Mouse (Mus musculus) MEL (cell line): ENCODE results near the gene Usf3. TPM values are rescaled to one million over a fixed set of nuclear protein-coding genes. Genes with fewer than 3 reads are reported as not detected.

ENCODE experiments used
- DNase-seq: peaks from one replicate; pipeline ENCODE4 v3.0.0; 2011; ENCODE audit warnings: low read depth, low spot score
- H3K27ac ChIP-seq: 2 replicates; pipeline ENCODE4 v1.5.1; 2012; ENCODE audit warnings: low read depth, mild to moderate bottlenecking, control low read depth, low read length, moderate library complexity; ENCODE audit not compliant: control insufficient read depth
- H3K27me3 ChIP-seq, 2 experiments: fragments of 150-350 bp in 1 of 2; sonication (generic) in 1 of 2; 2 replicates each; pipeline ENCODE4 v1.6.1; 2012; ENCODE audit warnings: low read length in 2 of 2, mild to moderate bottlenecking in 2 of 2, improper control_type of control experiment in 1 of 2, moderate library complexity in 1 of 2; ENCODE audit not compliant: insufficient read depth in 2 of 2, control insufficient read depth in 1 of 2
- H3K36me3 ChIP-seq, 2 experiments: 2 replicates each; pipeline ENCODE4 v1.6.1; 2012 to 2014; ENCODE audit warnings: low read length in 2 of 2, improper control_type of control experiment in 1 of 2, inconsistent platforms in 1 of 2, mild to moderate bottlenecking in 1 of 2; ENCODE audit not compliant: insufficient read depth in 2 of 2, control insufficient read depth in 1 of 2
- H3K4me1 ChIP-seq, 2 experiments: fragments of 150-350 bp in 1 of 2; sonication (generic) in 1 of 2; 2 replicates each; pipeline ENCODE4 v1.6.1; 2012; ENCODE audit warnings: low read length in 2 of 2, improper control_type of control experiment in 1 of 2, mild to moderate bottlenecking in 1 of 2; ENCODE audit not compliant: insufficient read depth in 2 of 2, control insufficient read depth in 1 of 2
- H3K4me3 ChIP-seq, 2 experiments: fragments of 150-350 bp in 1 of 2; sonication (generic) in 1 of 2; 2 replicates each; pipeline ENCODE4 v1.5.1; 2012; ENCODE audit warnings: low read depth in 2 of 2, low read length in 2 of 2, mild to moderate bottlenecking in 2 of 2, moderate library complexity in 2 of 2, control low read depth in 1 of 2, improper control_type of control experiment in 1 of 2; ENCODE audit not compliant: control insufficient read depth in 1 of 2, insufficient read depth in 1 of 2
- H3K79me2 ChIP-seq: 2 replicates; pipeline ENCODE4 v1.6.1; 2012; ENCODE audit warnings: mild to moderate bottlenecking, low read length, moderate library complexity; ENCODE audit not compliant: control insufficient read depth, poor library complexity, insufficient read depth
- H3K9ac ChIP-seq: 2 replicates; pipeline ENCODE4 v1.6.1; 2012; ENCODE audit warnings: low read depth, mild to moderate bottlenecking, control low read depth, low read length, moderate library complexity; ENCODE audit not compliant: control insufficient read depth, poor library complexity, severe bottlenecking
- H3K9me3 ChIP-seq: fragments of 150-350 bp; sonication (generic); replicated peaks from 2 replicates; pipeline ENCODE4 v1.6.1; 2012; ENCODE audit warnings: mild to moderate bottlenecking, low read length, improper control_type of control experiment, moderate library complexity; ENCODE audit not compliant: insufficient read depth
- BHLHE40 ChIP-seq: IDR thresholded peaks from 2 replicates; pipeline ENCODE4 v1.6.1; 2012; ENCODE audit warnings: low read depth, mild to moderate bottlenecking, inconsistent platforms, low read length, improper control_type of control experiment, borderline replicate concordance
- CHD1 ChIP-seq: IDR thresholded peaks from 2 replicates; pipeline ENCODE4 v1.6.1; 2012; ENCODE audit warnings: low read depth, mild to moderate bottlenecking, inconsistent platforms, low read length, improper control_type of control experiment
- CHD2 ChIP-seq: IDR thresholded peaks from 2 replicates; pipeline ENCODE4 v1.6.1; 2011; ENCODE audit warnings: low read length, improper control_type of control experiment
- CTCF ChIP-seq, 3 experiments: IDR thresholded peaks in 2 of 3; conservative IDR thresholded peaks in 1 of 3; 2 replicates each; pipeline ENCODE4 v1.5.1; 2011 to 2012; ENCODE audit warnings: low read length in 3 of 3, low read depth in 2 of 3, mild to moderate bottlenecking in 2 of 3, improper control_type of control experiment in 1 of 3, inconsistent platforms in 1 of 3, mixed read lengths in 1 of 3, moderate library complexity in 1 of 3; ENCODE audit not compliant: control insufficient read depth in 1 of 3, insufficient read depth in 1 of 3, poor library complexity in 1 of 3, severe bottlenecking in 1 of 3
- E2F4 ChIP-seq: IDR thresholded peaks from 2 replicates; pipeline ENCODE4 v1.6.1; 2011; ENCODE audit warnings: low read depth, low read length, improper control_type of control experiment, borderline replicate concordance
- ELF1 ChIP-seq: IDR thresholded peaks from 2 replicates; pipeline ENCODE4 v1.6.1; 2014; ENCODE audit warnings: low read depth, mild to moderate bottlenecking, inconsistent platforms, low read length, improper control_type of control experiment, moderate library complexity
- EP300 ChIP-seq, 2 experiments: IDR thresholded peaks; 2 replicates each; pipeline ENCODE4 v1.6.1; 2011; ENCODE audit warnings: improper control_type of control experiment in 2 of 2, low read length in 2 of 2, low read depth in 1 of 2, mild to moderate bottlenecking in 1 of 2
- ETS1 ChIP-seq: IDR thresholded peaks from 2 replicates; pipeline ENCODE4 v1.6.1; 2012; ENCODE audit warnings: low read depth, mild to moderate bottlenecking, inconsistent platforms, low read length, improper control_type of control experiment, moderate library complexity
- GABPA ChIP-seq: IDR thresholded peaks from 2 replicates; pipeline ENCODE4 v1.6.1; 2012; ENCODE audit warnings: low read depth, mild to moderate bottlenecking, inconsistent platforms, low read length, improper control_type of control experiment, moderate library complexity
- GATA1 ChIP-seq: IDR thresholded peaks from 2 replicates; pipeline ENCODE4 v1.6.1; 2011; ENCODE audit warnings: low read depth, low read length, improper control_type of control experiment
- HCFC1 ChIP-seq: IDR thresholded peaks from 2 replicates; pipeline ENCODE4 v1.6.1; 2012; ENCODE audit warnings: low read depth, mild to moderate bottlenecking, inconsistent platforms, low read length, improper control_type of control experiment, moderate library complexity
- JUND ChIP-seq: IDR thresholded peaks from 2 replicates; pipeline ENCODE4 v1.6.1; 2011; ENCODE audit warnings: low read depth, mild to moderate bottlenecking, improper control_type of control experiment, low read length
- KAT2A ChIP-seq: conservative IDR thresholded peaks from 2 replicates; pipeline ENCODE4 v1.6.1; 2012; ENCODE audit warnings: low read depth, low read length, improper control_type of control experiment, inconsistent platforms
- MAX ChIP-seq: IDR thresholded peaks from 2 replicates; pipeline ENCODE4 v1.6.1; 2011; ENCODE audit warnings: low read length, improper control_type of control experiment
- MEF2A ChIP-seq: IDR thresholded peaks from 2 replicates; pipeline ENCODE4 v1.6.1; 2014; ENCODE audit warnings: low read depth, mild to moderate bottlenecking, inconsistent platforms, low read length, improper control_type of control experiment; ENCODE audit not compliant: poor library complexity, insufficient replicate concordance, severe bottlenecking; ENCODE audit errors: extremely low read depth
- MXI1 ChIP-seq: IDR thresholded peaks from 2 replicates; pipeline ENCODE4 v1.6.1; 2011; ENCODE audit warnings: mild to moderate bottlenecking, low read depth, low read length, improper control_type of control experiment
- MYB ChIP-seq: IDR thresholded peaks from 2 replicates; pipeline ENCODE4 v1.6.1; 2011; ENCODE audit warnings: mild to moderate bottlenecking, low read depth, low read length, improper control_type of control experiment
- NELFE ChIP-seq: IDR thresholded peaks from 2 replicates; pipeline ENCODE4 v1.6.1; 2011; ENCODE audit warnings: low read depth, low read length, improper control_type of control experiment
- NRF1 ChIP-seq: IDR thresholded peaks from 2 replicates; pipeline ENCODE4 v1.6.1; 2014; ENCODE audit warnings: low read depth, mild to moderate bottlenecking, inconsistent platforms, low read length, improper control_type of control experiment, moderate library complexity; ENCODE audit not compliant: poor library complexity, insufficient read depth, severe bottlenecking
- POLR2AphosphoS5 ChIP-seq: IDR thresholded peaks from 2 replicates; pipeline ENCODE4 v1.6.1; 2012; ENCODE audit warnings: low read depth, borderline replicate concordance, mild to moderate bottlenecking, inconsistent platforms, low read length, moderate library complexity, mixed read lengths
- RAD21 ChIP-seq: IDR thresholded peaks from 2 replicates; pipeline ENCODE4 v1.6.1; 2011; ENCODE audit warnings: mild to moderate bottlenecking, low read depth, low read length, improper control_type of control experiment
- RCOR1 ChIP-seq: IDR thresholded peaks from 2 replicates; pipeline ENCODE4 v1.6.1; 2012; ENCODE audit warnings: low read depth, mild to moderate bottlenecking, inconsistent platforms, low read length, improper control_type of control experiment
- SIN3A ChIP-seq: IDR thresholded peaks from 2 replicates; pipeline ENCODE4 v1.6.1; 2012; ENCODE audit warnings: low read length, improper control_type of control experiment, inconsistent platforms
- SMC3 ChIP-seq: IDR thresholded peaks from 2 replicates; pipeline ENCODE4 v1.6.1; 2011; ENCODE audit warnings: low read depth, low read length, improper control_type of control experiment
- TAL1 ChIP-seq: IDR thresholded peaks from 2 replicates; pipeline ENCODE4 v1.6.1; 2012; ENCODE audit warnings: mild to moderate bottlenecking, inconsistent platforms, low read length, moderate library complexity, mixed read lengths
- TBP ChIP-seq: IDR thresholded peaks from 2 replicates; pipeline ENCODE4 v1.8.0; 2011; ENCODE audit warnings: low read depth, low read length, improper control_type of control experiment
- TCF12 ChIP-seq: IDR thresholded peaks from 2 replicates; pipeline ENCODE4 v1.6.1; 2014; ENCODE audit warnings: low read depth, mild to moderate bottlenecking, inconsistent platforms, low read length, improper control_type of control experiment, moderate library complexity
- UBTF ChIP-seq: IDR thresholded peaks from 2 replicates; pipeline ENCODE4 v1.6.1; 2012; ENCODE audit warnings: low read depth, mild to moderate bottlenecking, inconsistent platforms, low read length, improper control_type of control experiment, moderate library complexity, borderline replicate concordance; ENCODE audit not compliant: insufficient read depth
- USF1 ChIP-seq: IDR thresholded peaks from 2 replicates; pipeline ENCODE4 v1.6.1; 2014; ENCODE audit warnings: low read depth, mild to moderate bottlenecking, inconsistent platforms, low read length, improper control_type of control experiment, moderate library complexity
- USF2 ChIP-seq, 2 experiments: IDR thresholded peaks; 2 replicates each; pipeline ENCODE4 v1.6.1; 2011 to 2012; ENCODE audit warnings: improper control_type of control experiment in 2 of 2, low read length in 2 of 2, borderline replicate concordance in 1 of 2, inconsistent platforms in 1 of 2, low read depth in 1 of 2, mild to moderate bottlenecking in 1 of 2; ENCODE audit not compliant: insufficient read depth in 1 of 2
- ZC3H11A ChIP-seq: IDR thresholded peaks from 2 replicates; pipeline ENCODE4 v1.6.1; 2012; ENCODE audit warnings: low read depth, mild to moderate bottlenecking, inconsistent platforms, low read length, improper control_type of control experiment
- ZKSCAN1 ChIP-seq: IDR thresholded peaks from 2 replicates; pipeline ENCODE4 v1.6.1; 2012; ENCODE audit warnings: low read depth, mild to moderate bottlenecking, inconsistent platforms, low read length, improper control_type of control experiment, moderate library complexity
- ZMIZ1 ChIP-seq: IDR thresholded peaks from 2 replicates; pipeline ENCODE4 v1.6.1; 2012; ENCODE audit warnings: low read depth, mild to moderate bottlenecking, inconsistent platforms, low read length, improper control_type of control experiment, moderate library complexity
- ZNF384 ChIP-seq: IDR thresholded peaks from 2 replicates; pipeline ENCODE4 v1.6.1; 2012; ENCODE audit warnings: low read depth, mild to moderate bottlenecking, inconsistent platforms, low read length, improper control_type of control experiment
- polyA plus RNA-seq, 2 experiments: library from polyadenylated mRNA; stranded (reverse) in 1 of 2; unstranded in 1 of 2; fragments of >175 nt in 1 of 2; fragments of >200 nt in 1 of 2; gene quantifications; 2 replicates each; pipeline versions ENCODE4 v1.2.1 to v1.2.4; 2012; ENCODE audit warnings: low replicate concordance in 2 of 2, low read depth in 1 of 2; ENCODE audit not compliant: insufficient read length in 2 of 2, insufficient read depth in 1 of 2, missing spikeins in 1 of 2
- total RNA-seq: library from RNA; depleted of rRNA; stranded (reverse); fragments of 300-350 nt; gene quantifications from 2 replicates; pipeline ENCODE4 v1.2.3, GENCODE M21; 2012

Gene Usf3
- total and polyA plus RNA-seq, 3 experiments = 3.4 to 89.6 (median 11.0) TPM

GRCm38 (mm10) chr16:44172297-44173154 is 520 bp upstream of the Usf3 start:
- Histone ChIP-seq H3K9ac (peak overlapping the region; percentile 86), H3K36me3 (peaks cover 0 to 26% of the 10 kb centered on the region in 2 experiments; a peak in 2 of 4 replicates), H3K27ac (peak overlapping the region; percentile 84), H3K79me2 (peaks cover 26% of the 10 kb centered on the region), H3K4me1 (peaks cover 14 to 22% of the 10 kb centered on the region in 2 experiments), H3K27me3 (no peaks in the 10 kb centered on the region), H3K9me3 (no peaks in the 10 kb centered on the region), H3K4me3 (peak overlapping the region; percentile 86 to 92)
- peak; percentile 98 for DNase-seq
- TF ChIP-seq ZKSCAN1 (no peak), USF1 (no peak), GATA1 (no peak), CHD1 (no peak), TAL1 (no peak), TCF12 (no peak), MEF2A (no peak), ETS1 (peak; percentile 16; the same call in 1 of the 2 replicates), JUND (no peak), ZNF384 (peak; percentile 99), SIN3A (peak; percentile 94), MYB (no peak), MXI1 (peak; percentile 58), ELF1 (peak; percentile 75), POLR2AphosphoS5 (no peak), CTCF (IDR thresholded peaks at IDR 0.05 in 2 of 3, conservative IDR thresholded peaks at IDR 0.05 in 1 of 3; ENCODE audit: control insufficient read depth in 1 of 3, insufficient read depth in 1 of 3, low read depth in 2 of 3, low read length in 3 of 3, poor library complexity in 1 of 3, severe bottlenecking in 1 of 3) (peak; percentile 21 to 52 (median 29); a peak in 4 of 6 replicates), NELFE (peak; percentile 35; the same call in 1 of the 2 replicates), USF2 (IDR thresholded peaks at IDR 0.05; ENCODE audit: borderline replicate concordance in 1 of 2, insufficient read depth in 1 of 2, low read depth in 1 of 2, low read length in 2 of 2) (no peak), CHD2 (peak; percentile 62), MAX (peak; percentile 66; the same call in 1 of the 2 replicates), KAT2A (peak; percentile 54; the same call in 1 of the 2 replicates), E2F4 (peak; percentile 42; the same call in 1 of the 2 replicates), BHLHE40 (no peak), RCOR1 (no peak), NRF1 (peak; percentile 29; the same call in 1 of the 2 replicates), GABPA (no peak), ZMIZ1 (no peak; the same call in 1 of the 2 replicates), TBP (peak; percentile 73), ZC3H11A (no peak), EP300 (IDR thresholded peaks at IDR 0.05; ENCODE audit: low read depth in 1 of 2, low read length in 2 of 2) (no peak), SMC3 (peak; percentile 39; the same call in 1 of the 2 replicates), UBTF (no peak), RAD21 (no peak; the same call in 1 of the 2 replicates), HCFC1 (peak; percentile 88)
